Mouse (Mus musculus): ENCODE results near the gene Rfng. TPM values are rescaled to one million over a fixed set of nuclear protein-coding genes. Genes with fewer than 3 reads are reported as not detected.
"Not testable (repeated sequence)": the region's sequence is repeated elsewhere in the genome, so short reads cannot be mapped to it uniquely, and the experiment has no call there.

Rfng gene
- polyA plus RNA-seq (2016; fragmentation: Nextera tagmentation; extraction: Ambion mirVana) = 36.2 and 42.1 TPM in 2 replicates

- peaks cover 20% of the 10 kb centered on the region for H3K4me1 ChIP-seq (replicated peaks)
Observed at GRCm38 (mm10) chr11:120784064-120784791, at the start of gene Rfng, which contains the start of gene Gps1. TSS of gene Rfng (minus strand) at chr11:120784207. TSS of gene Gps1 (plus strand) at chr11:120784272.

GRCm38 (mm10) chr11:120832962-120833361, 49.0 kb upstream of the Rfng start:
- not testable (repeated sequence) for H3K9me3 ChIP-seq; H3K4me2 ChIP-seq; H3K9ac ChIP-seq (replicated peaks); H3K27me3 ChIP-seq; H3K4me1 ChIP-seq (replicated peaks); H3K36me3 ChIP-seq; H3K4me3 ChIP-seq (replicated peaks); H3K27ac ChIP-seq; ATAC-seq (ENCODE audit: insufficient number of reproducible peaks, insufficient read depth, low FRiP score, low TSS enrichment, low read depth)
- 97% methylated on average over 5 of the region's 5 CpGs for whole genome bisulfite sequencing

More at GRCm38 (mm10) chr11:120784064-120784791, at the start of gene Rfng, which contains the start of gene Gps1:
- peak; percentile 77 for ATAC-seq (ENCODE audit: insufficient number of reproducible peaks, insufficient read depth, low FRiP score, low TSS enrichment, low read depth)
- peak within 1 kb of the TSS; percentile 95 for H3K4me2 ChIP-seq
- WGBS = under 1% methylated on average over 78 of the region's 107 CpGs
- no peaks in the 10 kb centered on the region for H3K9me3 ChIP-seq
- H3K27me3 ChIP-seq = no peaks in the 10 kb centered on the region
- peaks cover 56% of the 10 kb centered on the region for H3K36me3 ChIP-seq
- H3K27ac ChIP-seq = peak within 1 kb of the TSS; percentile 85
- H3K9ac ChIP-seq (replicated peaks) = peak within 1 kb of the TSS; percentile 89
- peak within 1 kb of the TSS; percentile 99 for H3K4me3 ChIP-seq (replicated peaks)

DNA sequence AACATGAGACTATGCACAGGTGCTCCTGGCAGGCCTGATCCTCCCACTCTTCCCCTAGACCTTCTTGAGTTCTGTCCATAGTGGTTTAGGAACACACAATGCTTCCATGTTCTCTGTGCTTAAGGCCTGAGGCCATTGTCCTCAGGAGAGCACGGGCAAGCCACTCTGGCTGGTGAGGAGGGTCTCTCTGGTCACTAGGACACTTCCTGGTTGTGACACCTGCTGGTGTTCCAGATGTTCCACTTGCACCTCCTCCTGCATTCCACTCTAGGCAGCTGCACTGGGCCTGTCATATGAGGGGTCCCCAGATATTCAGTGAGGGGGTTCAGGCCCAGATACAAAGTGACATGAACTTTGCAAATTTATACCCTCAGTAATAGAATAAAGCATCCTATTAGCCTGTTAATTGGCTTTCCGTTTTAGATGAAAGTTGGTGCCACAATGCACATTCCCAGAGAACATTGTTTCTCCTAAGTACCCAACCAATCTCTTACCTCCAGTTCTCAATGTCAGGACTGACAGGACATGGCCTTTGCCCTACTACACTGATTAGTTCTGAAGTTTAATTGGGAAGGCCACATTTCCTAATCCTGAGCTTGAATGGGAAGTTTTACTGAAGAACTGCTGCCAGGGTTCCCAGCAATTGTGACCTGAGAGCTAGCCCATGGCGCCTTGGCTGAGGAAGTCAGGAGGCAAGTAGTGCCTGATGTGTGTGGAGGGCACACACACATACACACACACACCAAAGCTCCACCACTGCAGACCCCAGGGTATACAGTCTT, 47.8 kb upstream of the Rfng start:
- no peak for ATAC-seq (ENCODE audit: insufficient number of reproducible peaks, insufficient read depth, low FRiP score, low TSS enrichment, low read depth)

GRCm38 (mm10) chr11:120830686-120831085, 46.7 kb upstream of the Rfng start:
- Histone ChIP-seq H3K4me1 (replicated peaks) (peaks cover 5% of the 10 kb centered on the region), H3K36me3 (no peaks in the 10 kb centered on the region), H3K4me3 (replicated peaks) (no peak overlapping the region), H3K27ac (no peak overlapping the region), H3K4me2 (no peak overlapping the region), H3K27me3 (no peaks in the 10 kb centered on the region), H3K9ac (replicated peaks) (no peak overlapping the region), H3K9me3 (no peaks in the 10 kb centered on the region)
- 83% methylated on average over 12 of the region's 12 CpGs for WGBS
- no peak for ATAC-seq (ENCODE audit: insufficient number of reproducible peaks, insufficient read depth, low FRiP score, low TSS enrichment, low read depth)

More for the DNA sequence above, 47.8 kb upstream of the Rfng start:
- H3K9ac ChIP-seq (replicated peaks) = no peak overlapping the region
- no peaks in the 10 kb centered on the region for H3K36me3 ChIP-seq
- no peak overlapping the region for H3K27ac ChIP-seq
- WGBS = 74% methylated on average over 3 of the region's 3 CpGs
- no peak overlapping the region for H3K4me2 ChIP-seq
- no peak overlapping the region for H3K4me3 ChIP-seq (replicated peaks)
- no peaks in the 10 kb centered on the region for H3K9me3 ChIP-seq
- no peaks in the 10 kb centered on the region; the same call in 1 of the 2 replicates for H3K4me1 ChIP-seq (replicated peaks)
- no peaks in the 10 kb centered on the region for H3K27me3 ChIP-seq

DNA sequence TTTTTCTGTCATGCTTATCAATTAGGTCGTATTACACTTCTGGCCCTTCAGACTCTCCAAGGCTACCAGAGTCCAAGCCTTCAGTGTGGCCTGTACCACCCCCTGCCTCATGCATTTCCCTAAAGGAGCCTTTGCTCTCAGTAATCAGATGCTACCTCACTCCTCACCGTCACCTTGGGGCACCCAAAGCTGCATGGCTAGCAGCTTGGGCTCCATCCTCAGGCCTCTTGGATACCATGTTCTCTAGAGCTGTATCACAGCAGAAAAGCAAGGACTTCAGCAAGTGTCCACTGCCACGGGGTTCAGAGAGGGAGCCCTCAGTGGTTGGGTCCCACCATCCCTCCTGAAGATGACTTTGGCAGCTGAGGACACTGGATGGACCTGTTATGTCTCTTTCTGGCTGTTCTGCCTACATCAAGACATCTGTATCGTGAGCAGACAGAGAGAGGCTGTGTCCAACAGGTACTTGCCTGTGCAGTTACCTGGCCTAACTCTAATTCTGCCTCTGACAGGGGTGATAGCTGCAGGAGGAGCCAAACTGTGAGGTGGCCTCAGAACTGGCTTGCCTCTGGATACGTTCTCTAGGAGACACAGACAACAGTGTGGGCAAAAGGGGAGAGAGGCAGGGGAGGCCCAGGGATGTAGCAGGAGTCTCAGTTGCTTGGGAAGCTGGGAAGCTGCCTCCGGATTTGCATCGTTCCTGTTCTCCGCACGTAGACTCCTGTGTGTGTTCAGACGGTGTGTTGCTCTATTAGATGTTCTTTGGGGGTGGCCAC, 45.9 kb upstream of the Rfng start:
- no peak overlapping the region for H3K4me3 ChIP-seq (replicated peaks)
- no peaks in the 10 kb centered on the region for H3K27me3 ChIP-seq
- H3K9ac ChIP-seq (replicated peaks) = no peak overlapping the region; the same call in 1 of the 2 replicates
- H3K9me3 ChIP-seq = no peaks in the 10 kb centered on the region
- H3K4me2 ChIP-seq = no peak overlapping the region
- WGBS = 86% methylated on average over 10 of the region's 10 CpGs
- H3K27ac ChIP-seq = no peak overlapping the region
- peaks cover 12% of the 10 kb centered on the region for H3K4me1 ChIP-seq (replicated peaks)
- H3K36me3 ChIP-seq = no peaks in the 10 kb centered on the region
- ATAC-seq (ENCODE audit: insufficient number of reproducible peaks, insufficient read depth, low FRiP score, low TSS enrichment, low read depth) = no peak

DNA sequence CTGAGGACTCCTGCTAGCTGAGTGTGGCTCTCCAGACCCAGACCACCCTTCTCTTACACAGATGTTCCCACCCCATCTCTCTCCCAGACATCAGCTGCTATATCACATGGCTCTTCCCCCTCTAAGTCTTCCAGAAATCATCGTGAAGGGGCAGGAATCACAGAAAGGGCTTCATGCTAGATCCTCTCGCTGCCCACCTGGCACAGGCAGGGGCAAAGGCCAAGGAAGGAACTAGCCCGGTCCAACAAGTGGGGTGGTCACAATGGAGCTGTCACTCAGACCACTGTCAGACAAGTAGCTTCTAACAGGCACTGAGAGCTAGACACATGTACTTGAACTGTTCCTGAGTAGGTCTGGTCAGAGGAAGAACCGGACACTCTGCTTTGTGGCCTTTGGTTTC, 44.4 kb upstream of the Rfng start:
- peaks cover 13% of the 10 kb centered on the region for H3K4me1 ChIP-seq (replicated peaks)

GRCm38 (mm10) chr11:120826016-120826953, 42.3 kb upstream of the Rfng start:
- Histone ChIP-seq H3K4me3 (replicated peaks) (no peak overlapping the region), H3K9me3 (no peaks in the 10 kb centered on the region)

More for the DNA sequence above, 44.4 kb upstream of the Rfng start:
- no peak for ATAC-seq (ENCODE audit: insufficient number of reproducible peaks, insufficient read depth, low FRiP score, low TSS enrichment, low read depth)
- no peak overlapping the region for H3K4me2 ChIP-seq
- WGBS = 86% methylated on average over 4 of the region's 4 CpGs
- no peak overlapping the region for H3K9ac ChIP-seq (replicated peaks)
- no peaks in the 10 kb centered on the region for H3K27me3 ChIP-seq
- H3K9me3 ChIP-seq = no peaks in the 10 kb centered on the region
- H3K27ac ChIP-seq = no peak overlapping the region
- H3K4me3 ChIP-seq (replicated peaks) = no peak overlapping the region
- no peaks in the 10 kb centered on the region for H3K36me3 ChIP-seq

DNA sequence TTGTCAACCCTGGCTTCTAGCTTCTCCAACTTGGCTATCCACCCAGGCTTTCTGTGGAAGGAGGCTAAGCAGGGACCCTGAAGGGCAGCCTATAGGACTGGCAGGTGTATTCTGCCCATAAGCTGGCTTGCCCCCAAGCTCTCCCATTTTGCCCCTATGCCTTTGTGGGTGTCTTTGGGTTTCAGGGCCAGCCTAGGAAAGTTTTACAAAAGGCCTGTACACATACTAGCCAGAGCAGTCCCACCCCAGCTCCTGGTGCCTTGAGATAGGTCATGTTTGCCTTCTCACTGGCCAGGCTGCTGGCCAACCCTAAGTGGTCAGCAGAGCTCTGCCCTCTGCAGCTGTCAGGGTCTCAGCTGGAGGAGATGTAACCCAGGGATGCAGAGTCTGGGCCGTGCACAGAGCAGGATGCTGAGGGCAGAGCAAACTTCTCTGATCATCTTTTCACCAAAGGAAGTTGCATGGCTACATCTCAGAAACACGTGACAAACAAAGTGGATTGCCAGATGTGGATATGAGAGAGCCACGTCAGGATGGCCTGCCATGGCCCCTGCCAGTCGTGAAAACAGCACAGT, 41.4 kb upstream of the Rfng start:
- peaks cover 26% of the 10 kb centered on the region for H3K36me3 ChIP-seq

More at GRCm38 (mm10) chr11:120826016-120826953, 42.3 kb upstream of the Rfng start:
- H3K4me1 ChIP-seq (replicated peaks) = peaks cover 29% of the 10 kb centered on the region
- no peaks in the 10 kb centered on the region for H3K27me3 ChIP-seq
- H3K4me2 ChIP-seq = no peak overlapping the region
- peaks cover 17% of the 10 kb centered on the region for H3K36me3 ChIP-seq
- H3K27ac ChIP-seq = peak overlapping the region; percentile 99
- WGBS = 88% methylated on average over 8 of the region's 8 CpGs
- peak overlapping the region; percentile 93; the same call in 1 of the 2 replicates for H3K9ac ChIP-seq (replicated peaks)
- ATAC-seq (ENCODE audit: insufficient number of reproducible peaks, insufficient read depth, low FRiP score, low TSS enrichment, low read depth) = no peak

GRCm38 (mm10) chr11:120824787-120825288, 40.8 kb upstream of the Rfng start:
- Histone ChIP-seq H3K4me2 (peak overlapping the region; percentile 97), H3K36me3 (peaks cover 32% of the 10 kb centered on the region), H3K4me1 (replicated peaks) (peaks cover 34% of the 10 kb centered on the region), H3K4me3 (replicated peaks) (peak overlapping the region; percentile 91), H3K9ac (replicated peaks) (peak overlapping the region; percentile 93), H3K27me3 (no peaks in the 10 kb centered on the region), H3K27ac (peak overlapping the region; percentile 99), H3K9me3 (no peaks in the 10 kb centered on the region)
- ATAC-seq (ENCODE audit: insufficient number of reproducible peaks, insufficient read depth, low FRiP score, low TSS enrichment, low read depth) = peak; percentile 54; the same call in 1 of the 2 replicates
- WGBS = under 1% methylated on average over 21 of the region's 21 CpGs

More for the DNA sequence above, 41.4 kb upstream of the Rfng start:
- Histone ChIP-seq H3K9ac (replicated peaks) (peak overlapping the region; percentile 93), H3K27me3 (no peaks in the 10 kb centered on the region), H3K27ac (peak overlapping the region; percentile 99), H3K4me2 (peak overlapping the region; percentile 97), H3K4me3 (replicated peaks) (peak overlapping the region; percentile 91), H3K4me1 (replicated peaks) (peaks cover 34% of the 10 kb centered on the region), H3K9me3 (no peaks in the 10 kb centered on the region)
- 26% methylated on average over 4 of the region's 4 CpGs for WGBS
- ATAC-seq (ENCODE audit: insufficient number of reproducible peaks, insufficient read depth, low FRiP score, low TSS enrichment, low read depth) = no peak
